In the genomic region with DNA sequence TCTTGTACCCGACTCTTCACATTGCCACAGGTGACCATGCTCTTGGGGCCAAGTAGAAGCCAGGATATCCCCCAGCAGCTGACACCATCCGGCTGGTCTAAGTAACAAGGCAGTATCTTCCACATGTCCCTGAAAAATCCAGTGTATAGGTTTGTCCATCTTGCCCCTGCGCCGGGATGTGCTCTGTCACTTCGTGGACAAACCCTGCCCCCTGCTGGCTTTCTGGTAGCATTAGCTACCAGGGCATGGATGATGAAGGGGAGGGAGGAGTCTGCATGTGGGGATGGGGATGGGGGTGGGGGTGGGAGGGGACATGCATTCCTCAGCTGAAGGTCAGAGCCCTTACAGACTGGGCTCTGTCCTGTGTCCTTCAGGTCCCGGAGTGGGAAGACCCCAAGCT, we compare ENCODE assay signal across 9 mouse cellular contexts.
DNase-seq lines count a peak whose midpoint lies in the region; ATAC-seq lines count a peak whose summit lies in the region.
"Had no signal": no experiment of that assay in that cellular context is flagged by ENCODE, and none has a peak within 500 bp of the region (broad histone marks: within the 10 kb centered on the region; RNA-seq: fewer than 3 reads in every experiment).

No protein-coding gene starts in this region.

- intact Hi-C loops in gastrocnemius, postnatal 14 days (cut with DNase I; ENCODE audit: low total_unique reads): loop anchor here (2.0 kb wide), 1 partner anchor 33 kb away; no protein-coding TSS in a partner anchor

- H3K27ac ChIP-seq in hindbrain, embryonic 11.5 days (ENCODE audit: low read depth, low read length): no peak overlapping the region
- no peak overlapping the region for H3K27ac ChIP-seq in hindbrain, embryonic 14.5 days
- H3K27ac ChIP-seq: heart, embryonic 15.5 days had no signal

- H3K4me3 ChIP-seq in hindbrain, embryonic 11.5 days (ENCODE audit: low read depth, low read length): no peak overlapping the region
- H3K4me3 ChIP-seq in hindbrain, embryonic 14.5 days (replicated peaks; ENCODE audit: low read length): no peak overlapping the region
- H3K4me3 ChIP-seq: heart, embryonic 15.5 days had no signal

- H3K4me2 ChIP-seq in hindbrain, embryonic 11.5 days (replicated peaks; ENCODE audit: low read depth, low read length): no peak overlapping the region
- H3K4me2 ChIP-seq in hindbrain, embryonic 14.5 days (replicated peaks): no peak overlapping the region
- H3K4me2 ChIP-seq: heart, embryonic 15.5 days had no signal

- DNase-seq in hindbrain, embryonic 11.5 days (ENCODE audit: low spot score): peak; percentile 59
- DNase-seq in hindbrain, embryonic 14.5 days (ENCODE audit: low spot score): no peak
- DNase-seq in urinary bladder, postnatal 14 days (ENCODE audit: low spot score): peak; percentile 63
- no peak for DNase-seq in urinary bladder, postnatal 10 days (ENCODE audit: low spot score)
- DNase-seq in gastrocnemius, postnatal 14 days: peak; percentile 70
- peak; percentile 61 for DNase-seq in mesoderm, embryonic 11.5 days (ENCODE audit: low read depth, low spot score)
- DNase-seq in right cerebral cortex, adult 18-20 months: no peak
- DNase-seq in left cerebral cortex, adult 8-10 months (ENCODE audit: low spot score in 2 of 2): no peak

- H3K9ac ChIP-seq in hindbrain, embryonic 11.5 days (ENCODE audit: low read depth, low read length): no peak overlapping the region
- H3K9ac ChIP-seq in hindbrain, embryonic 14.5 days: no peak overlapping the region
- H3K9ac ChIP-seq: heart, embryonic 15.5 days had no signal

- H3K4me1 ChIP-seq in hindbrain, embryonic 11.5 days (replicated peaks; ENCODE audit: control insufficient read depth, insufficient read depth, low read length): no peaks in the 10 kb centered on the region
- no peaks in the 10 kb centered on the region for H3K4me1 ChIP-seq in hindbrain, embryonic 14.5 days (replicated peaks; ENCODE audit: control insufficient read depth, insufficient read depth, low read length)

- H3K36me3 ChIP-seq in hindbrain, embryonic 11.5 days (ENCODE audit: control insufficient read depth, insufficient read depth, low read length): no peaks in the 10 kb centered on the region
- no peaks in the 10 kb centered on the region for H3K36me3 ChIP-seq in hindbrain, embryonic 14.5 days (replicated peaks; ENCODE audit: control insufficient read depth, insufficient read depth)
- H3K36me3 ChIP-seq: heart, embryonic 15.5 days had no signal

- no peaks in the 10 kb centered on the region for H3K27me3 ChIP-seq in hindbrain, embryonic 11.5 days (ENCODE audit: control insufficient read depth, insufficient read depth, low read length)
- no peaks in the 10 kb centered on the region for H3K27me3 ChIP-seq in hindbrain, embryonic 14.5 days (ENCODE audit: control insufficient read depth, insufficient read depth, low read length)

- no peaks in the 10 kb centered on the region for H3K9me3 ChIP-seq in hindbrain, embryonic 11.5 days (ENCODE audit: control insufficient read depth, low read length)
- H3K9me3 ChIP-seq in hindbrain, embryonic 14.5 days (ENCODE audit: control insufficient read depth, low read length): no peaks in the 10 kb centered on the region
- H3K9me3 ChIP-seq: heart, embryonic 15.5 days had no signal

- 54% methylated on average over 6 of the region's 6 CpGs for WGBS in hindbrain, embryonic 11.5 days
- 59% methylated on average over 6 of the region's 6 CpGs for whole genome bisulfite sequencing in hindbrain, embryonic 14.5 days

- no peak for ATAC-seq in hindbrain, embryonic 11.5 days (ENCODE audit: low FRiP score)
- ATAC-seq in hindbrain, embryonic 14.5 days (ENCODE audit: low FRiP score): no peak

Comparison
In these comparisons a context has a peak if more than half of its experiments do, and no peak if none do; other contexts are left out.
1. DNase-seq: peak in hindbrain, embryonic 11.5 days (single experiment), urinary bladder, postnatal 14 days (single experiment), gastrocnemius, postnatal 14 days (single experiment) and mesoderm, embryonic 11.5 days (single experiment); none in hindbrain, embryonic 14.5 days (single experiment), urinary bladder, postnatal 10 days (single experiment), right cerebral cortex, adult 18-20 months (single experiment) and left cerebral cortex, adult 8-10 months (0 of 2).